Mouse (Mus musculus): ENCODE measurements at regions not wholly inside any gene's neighbourhood (a gene's known extent, or its start where the extent isn't known, plus 50 kb on each side); places are given as distances from the start of the nearest gene placed in this dataset.

GRCm38 (mm10) chr3:18706356-18706755 is 758.1 kb downstream of the Cypt12 start:
- no peak for ATAC-seq (ENCODE audit: low FRiP score)
- Histone ChIP-seq H3K27me3 (ENCODE audit: insufficient read depth, low read length) (no peaks in the 10 kb centered on the region), H3K27ac (ENCODE audit: low read depth, low read length) (no peak overlapping the region), H3K4me2 (ENCODE audit: low read depth, low read length, poor library complexity, severe bottlenecking) (no peak overlapping the region), H3K4me1 (ENCODE audit: insufficient read depth, low read length) (no peaks in the 10 kb centered on the region), H3K9me3 (ENCODE audit: low read length) (no peaks in the 10 kb centered on the region), H3K9ac (replicated peaks; ENCODE audit: low read length, poor library complexity, severe bottlenecking) (no peak overlapping the region), H3K4me3 (ENCODE audit: low read depth, low read length) (no peak overlapping the region), H3K36me3 (ENCODE audit: insufficient read depth, low read length) (no peaks in the 10 kb centered on the region)
- no peak for TF ChIP-seq CTCF (IDR thresholded peaks at IDR 0.05)
- no peak for DNase-seq (ENCODE audit: low spot score)

GRCm38 (mm10) chr3:18707730-18708129 is 759.5 kb downstream of the Cypt12 start:
- Histone ChIP-seq H3K4me1 (ENCODE audit: insufficient read depth, low read length) (no peaks in the 10 kb centered on the region), H3K27ac (ENCODE audit: low read depth, low read length) (no peak overlapping the region), H3K9ac (replicated peaks; ENCODE audit: low read length, poor library complexity, severe bottlenecking) (no peak overlapping the region), H3K27me3 (ENCODE audit: insufficient read depth, low read length) (no peaks in the 10 kb centered on the region), H3K4me2 (ENCODE audit: low read depth, low read length, poor library complexity, severe bottlenecking) (no peak overlapping the region), H3K4me3 (ENCODE audit: low read depth, low read length) (no peak overlapping the region), H3K9me3 (ENCODE audit: low read length) (no peaks in the 10 kb centered on the region), H3K36me3 (ENCODE audit: insufficient read depth, low read length) (no peaks in the 10 kb centered on the region)
- WGBS, result 93% methylated on average over 3 of the region's 3 CpGs
- TF ChIP-seq CTCF (IDR thresholded peaks at IDR 0.05), result no peak
- no peak for DNase-seq (ENCODE audit: low spot score)
- ATAC-seq (ENCODE audit: low FRiP score), result no peak

- no peaks in the 10 kb centered on the region for H3K4me1 ChIP-seq (ENCODE audit: insufficient read depth, low read length)
- DNase-seq (ENCODE audit: low spot score), result no peak
Measured at GRCm38 (mm10) chr3:18711661-18712060, 763.5 kb downstream of the Cypt12 start.

GRCm38 (mm10) chr3:18713986-18714385 is 765.8 kb downstream of the Cypt12 start:
- TF ChIP-seq CTCF (IDR thresholded peaks at IDR 0.05), result no peak
- H3K27me3 ChIP-seq (ENCODE audit: insufficient read depth, low read length), result no peaks in the 10 kb centered on the region
- H3K4me3 ChIP-seq (ENCODE audit: low read depth, low read length), result no peak overlapping the region
- H3K4me2 ChIP-seq (ENCODE audit: low read depth, low read length, poor library complexity, severe bottlenecking), result no peak overlapping the region
- H3K4me1 ChIP-seq (ENCODE audit: insufficient read depth, low read length), result no peaks in the 10 kb centered on the region
- no peak overlapping the region for H3K27ac ChIP-seq (ENCODE audit: low read depth, low read length)
- ATAC-seq (ENCODE audit: low FRiP score), result no peak
- 95% methylated on average over 7 of the region's 7 CpGs for WGBS
- no peak overlapping the region for H3K9ac ChIP-seq (replicated peaks; ENCODE audit: low read length, poor library complexity, severe bottlenecking)
- H3K36me3 ChIP-seq (ENCODE audit: insufficient read depth, low read length), result no peaks in the 10 kb centered on the region
- no peak for DNase-seq (ENCODE audit: low spot score)
- H3K9me3 ChIP-seq (ENCODE audit: low read length), result no peaks in the 10 kb centered on the region

More at GRCm38 (mm10) chr3:18711661-18712060, 763.5 kb downstream of the Cypt12 start:
- no peak for ATAC-seq (ENCODE audit: low FRiP score)
- Histone ChIP-seq H3K9ac (replicated peaks; ENCODE audit: low read length, poor library complexity, severe bottlenecking) (no peak overlapping the region), H3K4me2 (ENCODE audit: low read depth, low read length, poor library complexity, severe bottlenecking) (no peak overlapping the region), H3K27me3 (ENCODE audit: insufficient read depth, low read length) (no peaks in the 10 kb centered on the region), H3K9me3 (ENCODE audit: low read length) (no peaks in the 10 kb centered on the region), H3K36me3 (ENCODE audit: insufficient read depth, low read length) (no peaks in the 10 kb centered on the region), H3K27ac (ENCODE audit: low read depth, low read length) (no peak overlapping the region), H3K4me3 (ENCODE audit: low read depth, low read length) (no peak overlapping the region)
- WGBS, result 15% methylated on average over 1 of the region's 1 CpGs
- no peak for TF ChIP-seq CTCF (IDR thresholded peaks at IDR 0.05)

- Histone ChIP-seq H3K9ac (replicated peaks; ENCODE audit: low read length, poor library complexity, severe bottlenecking) (no peak overlapping the region), H3K27ac (ENCODE audit: low read depth, low read length) (no peak overlapping the region)
- ATAC-seq (ENCODE audit: low FRiP score), result no peak
Measured at GRCm38 (mm10) chr3:18714968-18715630, 766.9 kb downstream of the Cypt12 start.

GRCm38 (mm10) chr3:18715776-18716175 is 767.6 kb downstream of the Cypt12 start:
- no peak overlapping the region for H3K4me3 ChIP-seq (ENCODE audit: low read depth, low read length)
- H3K36me3 ChIP-seq (ENCODE audit: insufficient read depth, low read length), result no peaks in the 10 kb centered on the region
- no peak overlapping the region for H3K4me2 ChIP-seq (ENCODE audit: low read depth, low read length, poor library complexity, severe bottlenecking)
- peak; percentile 38; the same call in 1 of the 2 replicates for ATAC-seq (ENCODE audit: low FRiP score)
- no peak for TF ChIP-seq CTCF (IDR thresholded peaks at IDR 0.05)
- no peaks in the 10 kb centered on the region for H3K4me1 ChIP-seq (ENCODE audit: insufficient read depth, low read length)
- 76% methylated on average over 5 of the region's 5 CpGs for WGBS
- H3K27me3 ChIP-seq (ENCODE audit: insufficient read depth, low read length), result no peaks in the 10 kb centered on the region
- no peaks in the 10 kb centered on the region for H3K9me3 ChIP-seq (ENCODE audit: low read length)
- peak; percentile 76 for DNase-seq (ENCODE audit: low spot score)
- H3K27ac ChIP-seq (ENCODE audit: low read depth, low read length), result no peak overlapping the region
- no peak overlapping the region for H3K9ac ChIP-seq (replicated peaks; ENCODE audit: low read length, poor library complexity, severe bottlenecking)

More at GRCm38 (mm10) chr3:18714968-18715630, 766.9 kb downstream of the Cypt12 start:
- Histone ChIP-seq H3K27me3 (ENCODE audit: insufficient read depth, low read length) (no peaks in the 10 kb centered on the region), H3K4me1 (ENCODE audit: insufficient read depth, low read length) (no peaks in the 10 kb centered on the region), H3K36me3 (ENCODE audit: insufficient read depth, low read length) (no peaks in the 10 kb centered on the region), H3K9me3 (ENCODE audit: low read length) (no peaks in the 10 kb centered on the region), H3K4me2 (ENCODE audit: low read depth, low read length, poor library complexity, severe bottlenecking) (no peak overlapping the region), H3K4me3 (ENCODE audit: low read depth, low read length) (no peak overlapping the region)
- no peak for TF ChIP-seq CTCF (IDR thresholded peaks at IDR 0.05)
- DNase-seq (ENCODE audit: low spot score), result peak; percentile 11
- 95% methylated on average over 9 of the region's 9 CpGs for WGBS

All from midbrain, postnatal 0 days (tissue).